Mouse (Mus musculus) E14TG2a.4 (cell line): ENCODE data around the gene Plekho2.

Experiments
- H3K27me3 ChIP-seq: 2 replicates; pipeline ENCODE4 v1.6.1; 2014; ENCODE audit warnings: low read length, control low read depth; ENCODE audit not compliant: insufficient read depth
- H3K36me3 ChIP-seq: 2 replicates; pipeline ENCODE4 v1.6.1; 2014; ENCODE audit warnings: low read length, control low read depth; ENCODE audit not compliant: insufficient read depth
- H3K4me1 ChIP-seq: replicated peaks from 2 replicates; pipeline ENCODE4 v1.6.1; 2014; ENCODE audit warnings: low read depth, low read length, control low read depth
- H3K4me3 ChIP-seq: replicated peaks from 2 replicates; pipeline ENCODE4 v1.5.1; 2014; ENCODE audit warnings: mild to moderate bottlenecking, low read length
- H3K9me3 ChIP-seq: 2 replicates; pipeline ENCODE4 v1.6.1; 2014; ENCODE audit warnings: low read length, control low read depth
- CTCF ChIP-seq: conservative IDR thresholded peaks from 2 replicates; pipeline ENCODE4 v1.5.1; 2014; ENCODE audit warnings: low read length
- NANOG ChIP-seq: IDR thresholded peaks from 2 replicates; pipeline ENCODE4 v1.6.1; 2014; ENCODE audit warnings: borderline replicate concordance, low read length, mixed read lengths
- POU5F1 ChIP-seq: IDR thresholded peaks from 2 replicates; pipeline ENCODE4 v1.6.1; 2014; ENCODE audit warnings: low read length, borderline replicate concordance

The Plekho2 gene

DNA sequence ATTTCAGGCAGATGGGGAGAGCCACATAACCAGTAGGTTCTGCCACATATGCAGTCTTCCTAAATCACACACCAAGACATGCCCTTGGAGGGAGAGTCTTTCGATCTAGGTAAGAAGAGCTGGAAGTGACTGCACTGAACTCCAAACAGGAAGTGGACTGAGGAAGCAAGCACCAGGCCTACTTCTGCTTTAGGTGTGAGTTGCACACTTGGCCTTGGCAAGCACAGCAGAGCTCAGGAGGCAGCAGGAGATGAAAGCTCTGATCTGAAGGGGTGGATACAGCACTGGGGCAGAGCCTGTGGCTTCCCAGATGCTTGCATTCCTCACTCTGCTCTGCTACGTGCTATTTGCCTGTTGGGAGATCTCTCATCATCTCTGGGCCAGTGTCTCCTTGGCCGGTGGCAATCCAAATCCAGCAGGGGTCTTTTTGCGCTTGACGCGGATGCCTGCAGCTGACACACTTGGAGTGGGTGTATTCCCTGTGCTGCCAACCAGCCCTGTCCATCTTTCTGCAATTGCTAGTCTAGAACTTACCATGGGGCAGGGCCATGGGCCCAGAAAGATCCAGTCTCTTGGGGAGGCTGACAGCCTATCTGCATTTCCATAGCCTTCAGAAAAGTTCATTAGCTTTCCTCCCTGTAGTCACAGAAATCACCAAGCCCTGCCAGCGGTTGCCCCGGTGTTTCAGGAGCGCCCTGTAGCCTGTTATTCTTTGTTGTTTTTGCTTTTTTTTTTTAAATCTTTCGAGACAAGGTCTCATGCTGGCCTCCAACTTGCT, 34.0 kb downstream of the Plekho2 start:
- no peaks in the 10 kb centered on the region for H3K9me3 ChIP-seq
- H3K4me1 ChIP-seq = peaks cover 22% of the 10 kb centered on the region
- H3K4me3 ChIP-seq = no peak overlapping the region
- no peaks in the 10 kb centered on the region for H3K36me3 ChIP-seq
- peaks cover 4% of the 10 kb centered on the region; the same call in 1 of the 2 replicates for H3K27me3 ChIP-seq
- TF ChIP-seq POU5F1 (no peak), CTCF (no peak), NANOG (no peak)

- no peaks in the 10 kb centered on the region for H3K9me3 ChIP-seq
- no peaks in the 10 kb centered on the region for H3K36me3 ChIP-seq
- H3K27me3 ChIP-seq = no peaks in the 10 kb centered on the region
- H3K4me1 ChIP-seq = peaks cover 18% of the 10 kb centered on the region
- no peak overlapping the region for H3K4me3 ChIP-seq
- no peak for TF ChIP-seq CTCF
- no peak for TF ChIP-seq NANOG
- no peak for TF ChIP-seq POU5F1
These were observed 37.7 kb downstream of the Plekho2 start for GRCm38 (mm10) chr9:65542111-65542524.

DNA sequence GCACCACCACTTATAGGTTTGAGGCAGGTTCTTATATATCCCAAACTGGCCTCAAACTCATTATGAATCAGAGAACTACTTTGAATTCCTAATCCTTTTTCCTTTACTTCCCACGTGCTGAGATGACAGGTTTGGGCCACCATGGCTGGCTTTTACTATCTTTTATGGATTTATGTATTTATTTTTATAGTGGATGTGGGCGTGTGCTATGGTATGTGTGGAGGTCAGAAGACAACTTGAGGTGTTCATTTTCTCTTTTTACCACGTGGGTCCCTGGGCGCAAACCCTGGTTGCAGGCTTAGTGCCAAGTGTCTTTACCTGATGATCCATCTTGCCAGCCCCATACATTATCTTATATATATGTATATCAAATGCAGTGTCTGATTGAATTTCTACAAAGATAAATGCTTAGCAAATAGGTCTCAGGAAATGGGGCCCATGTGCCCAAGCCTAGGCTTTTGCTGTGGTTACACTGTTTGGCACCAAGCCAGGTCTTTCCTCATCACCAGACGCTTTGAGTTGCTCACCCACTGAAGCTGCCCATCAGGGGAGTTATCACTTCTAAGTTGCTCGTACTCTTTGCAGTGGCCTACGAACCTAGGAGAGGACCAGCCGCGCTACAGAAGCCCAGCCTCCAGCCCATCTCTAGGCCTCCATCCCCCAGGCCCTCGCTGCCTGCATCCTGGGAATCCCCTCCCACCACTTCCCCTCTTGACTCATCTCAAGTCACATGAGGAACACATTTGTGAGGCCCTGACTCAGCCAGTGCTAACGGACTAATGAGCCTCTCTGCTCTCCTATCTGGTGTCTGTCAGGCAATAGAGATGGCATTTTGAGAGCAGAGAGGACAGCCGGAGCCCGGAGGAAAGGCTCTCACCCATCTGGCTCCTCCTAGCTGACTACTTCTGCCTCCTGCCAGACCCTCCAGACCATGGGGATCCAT, 38.4 kb downstream of the Plekho2 start:
- no peaks in the 10 kb centered on the region for H3K9me3 ChIP-seq
- TF ChIP-seq CTCF (no peak), POU5F1 (no peak), NANOG (no peak)
- no peak overlapping the region for H3K4me3 ChIP-seq
- no peaks in the 10 kb centered on the region for H3K36me3 ChIP-seq
- H3K4me1 ChIP-seq = peaks cover 17% of the 10 kb centered on the region
- 0 out of 2 replicates have a peak, but pooled peaks cover under 1% of the 10 kb centered on the region for H3K27me3 ChIP-seq

DNA sequence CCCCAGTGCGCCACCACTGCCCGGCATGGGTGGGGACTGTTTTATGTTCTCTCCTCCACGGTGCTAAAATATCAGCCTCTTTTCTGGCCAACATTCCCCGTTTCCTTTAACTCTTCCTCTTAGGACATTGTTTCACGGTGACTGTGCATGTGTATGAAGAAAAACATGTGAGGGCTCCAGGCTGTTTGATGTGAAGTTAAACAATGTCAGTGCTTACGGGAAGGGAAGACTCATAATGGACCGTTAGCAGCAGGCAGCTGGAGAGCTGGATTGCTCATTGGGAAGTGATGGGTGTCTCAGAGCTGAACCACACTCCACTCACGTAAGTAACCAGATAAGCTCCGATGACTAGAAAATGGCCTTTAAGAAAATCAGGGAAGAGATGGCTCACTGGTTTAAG, 40.1 kb downstream of the Plekho2 start:
- no peak for TF ChIP-seq NANOG
- no peak for TF ChIP-seq CTCF
- TF ChIP-seq POU5F1 = no peak
- no peaks in the 10 kb centered on the region for H3K36me3 ChIP-seq
- no peak overlapping the region for H3K4me3 ChIP-seq
- H3K4me1 ChIP-seq = peaks cover 7% of the 10 kb centered on the region; the same call in 1 of the 2 replicates
- 0 out of 2 replicates have a peak, but pooled peaks cover 2% of the 10 kb centered on the region for H3K27me3 ChIP-seq
- H3K9me3 ChIP-seq = no peaks in the 10 kb centered on the region

- H3K9me3 ChIP-seq = no peaks in the 10 kb centered on the region
- no peak overlapping the region for H3K4me3 ChIP-seq
- 0 out of 2 replicates have a peak, but pooled peaks cover 2% of the 10 kb centered on the region for H3K27me3 ChIP-seq
- TF ChIP-seq POU5F1 (no peak), NANOG (no peak), CTCF (no peak)
- H3K36me3 ChIP-seq = no peaks in the 10 kb centered on the region
- peaks cover 7% of the 10 kb centered on the region; the same call in 1 of the 2 replicates for H3K4me1 ChIP-seq
These were observed 41.8 kb downstream of the Plekho2 start for GRCm38 (mm10) chr9:65537901-65538630.

GRCm38 (mm10) chr9:65536491-65536890, 43.3 kb downstream of the Plekho2 start:
- H3K27me3 ChIP-seq = 0 out of 2 replicates have a peak, but pooled peaks cover 2% of the 10 kb centered on the region

DNA sequence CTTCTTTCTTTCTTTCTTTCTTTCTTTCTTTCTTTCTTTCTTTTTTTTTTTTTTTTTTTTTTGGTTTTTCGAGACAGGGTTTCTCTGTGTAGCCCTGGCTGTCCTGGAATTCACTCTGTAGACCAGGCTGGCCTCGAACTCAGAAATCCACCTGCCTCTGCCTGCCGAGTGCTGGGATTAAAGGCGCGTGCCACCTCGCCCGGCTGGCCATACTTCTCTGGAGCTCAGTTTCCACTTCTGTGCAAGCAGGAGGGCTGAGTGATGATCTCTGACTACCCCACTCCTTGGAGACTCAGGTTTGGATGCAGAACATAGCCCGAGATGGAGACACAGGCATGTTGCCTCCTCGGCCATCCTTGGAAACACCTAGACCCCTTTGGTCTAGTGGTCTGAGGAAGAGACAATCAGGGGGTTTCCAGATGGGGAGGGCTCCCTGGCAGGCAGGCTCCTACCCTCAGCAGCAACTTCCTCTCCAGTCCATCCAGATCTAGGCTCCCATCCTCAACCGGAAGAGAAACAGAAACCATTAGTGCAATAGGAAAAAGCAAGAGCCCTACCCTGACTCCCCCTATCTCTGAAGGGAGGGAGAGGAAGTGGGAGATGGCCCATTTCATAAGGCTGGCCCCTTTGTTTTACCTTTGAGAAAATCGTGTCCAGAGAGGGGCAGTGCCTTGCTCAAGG, 43.9 kb downstream of the Plekho2 start:
- H3K27me3 ChIP-seq = 0 out of 2 replicates have a peak, but pooled peaks cover 2% of the 10 kb centered on the region
- peaks cover 7% of the 10 kb centered on the region; the same call in 1 of the 2 replicates for H3K4me1 ChIP-seq
- no peaks in the 10 kb centered on the region for H3K36me3 ChIP-seq
- no peak overlapping the region for H3K4me3 ChIP-seq
- TF ChIP-seq NANOG (no peak), POU5F1 (no peak)
- no peaks in the 10 kb centered on the region for H3K9me3 ChIP-seq

More at GRCm38 (mm10) chr9:65536491-65536890, 43.3 kb downstream of the Plekho2 start:
- Histone ChIP-seq H3K9me3 (no peaks in the 10 kb centered on the region), H3K4me1 (peaks cover 7% of the 10 kb centered on the region; the same call in 1 of the 2 replicates), H3K4me3 (no peak overlapping the region), H3K36me3 (no peaks in the 10 kb centered on the region)
- TF ChIP-seq CTCF = no peak
- TF ChIP-seq NANOG = no peak
- no peak for TF ChIP-seq POU5F1
